Mouse (Mus musculus): Measurements from ENCODE around the gene Atp8a1. TPM values are rescaled to one million over a fixed set of nuclear protein-coding genes. Genes with fewer than 3 reads are reported as not detected.

Atp8a1 gene
- total and polyA plus RNA-seq, 3 experiments: 4.4 to 11.2 (median 5.5) TPM

DNA sequence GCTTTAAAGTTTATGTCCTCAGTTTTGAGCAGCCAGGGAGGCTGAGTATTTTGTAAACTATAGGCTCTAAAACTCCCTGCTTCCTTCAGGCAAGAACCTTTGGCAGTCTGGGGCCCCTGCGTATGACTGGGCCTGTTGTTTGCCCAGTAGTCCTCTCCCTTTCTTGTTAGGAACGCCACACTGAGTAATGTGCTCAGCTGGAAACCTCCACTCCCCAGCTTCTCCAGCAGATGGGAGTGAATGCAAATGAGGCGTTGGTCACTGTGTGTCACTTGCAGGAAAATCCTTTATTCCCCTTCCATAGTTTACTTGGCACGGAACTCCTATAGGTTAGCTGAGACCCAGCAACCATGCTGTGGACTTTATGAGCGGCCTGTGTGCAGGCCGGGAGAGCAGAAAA lies 4.9 kb downstream of the Atp8a1 start:
- in situ Hi-C loops (cut with MboI; ENCODE audit: low pct_ligation_motif_present, low pct_unique_long_range_greater_than_20kb, low sequenced_read_pairs) (no loop called here), dilution Hi-C loops (cut with MboI; ENCODE audit: extremely low pct_ligation_motif_present, extremely low pct_unique_long_range_greater_than_20kb, low sequenced_read_pairs) (no loop called here)
- H3K27me3 ChIP-seq (replicated peaks): no peaks in the 10 kb centered on the region
- peaks cover 2 to 12% of the 10 kb centered on the region in 2 experiments; a peak in 3 of 4 replicates for H3K4me1 ChIP-seq (ENCODE audit: control insufficient read depth in 1 of 2, insufficient read depth in 2 of 2)
- H3K9ac ChIP-seq (ENCODE audit: insufficient read depth, low read depth): no peak overlapping the region
- H3K27ac ChIP-seq (ENCODE audit: insufficient read depth, low read depth): no peak overlapping the region
- no peak overlapping the region for H3K4me3 ChIP-seq (replicated peaks in 1 of 3; ENCODE audit: low read depth in 2 of 3, low read length in 2 of 3, poor library complexity in 1 of 3)
- H3K4me2 ChIP-seq (ENCODE audit: insufficient read depth, low read depth, poor library complexity, severe bottlenecking): no peak overlapping the region
- peaks cover 0 to 11% of the 10 kb centered on the region in 2 experiments for H3K36me3 ChIP-seq (replicated peaks in 1 of 2; ENCODE audit: control insufficient read depth in 1 of 2, insufficient read depth in 1 of 2, low read length in 1 of 2)
- H3K9me3 ChIP-seq (replicated peaks; ENCODE audit: low read length): no peaks in the 10 kb centered on the region
- no peaks in the 10 kb centered on the region; the same call in none of the 2 replicates for H3K79me2 ChIP-seq (replicated peaks; ENCODE audit: control insufficient read depth, extremely low read depth, insufficient read depth, poor library complexity, severe bottlenecking)
- TF ChIP-seq KAT2A (IDR thresholded peaks at IDR 0.05; ENCODE audit: insufficient replicate concordance, low read length) (no peak), CHD2 (IDR thresholded peaks at IDR 0.05; ENCODE audit: low read length) (no peak), CHD1 (IDR thresholded peaks at IDR 0.05; ENCODE audit: low read depth, low read length) (no peak), MYC (IDR thresholded peaks at IDR 0.05; ENCODE audit: low read depth, low read length) (no peak), EP300 (IDR thresholded peaks at IDR 0.05; ENCODE audit: low read length) (no peak), BHLHE40 (IDR thresholded peaks at IDR 0.05; ENCODE audit: low read depth, low read length) (no peak)
- no peak for DNase-seq (ENCODE audit: extremely low read depth)

- Histone ChIP-seq H3K4me1 (ENCODE audit: control insufficient read depth in 1 of 2, insufficient read depth in 2 of 2) (peaks cover 7 to 26% of the 10 kb centered on the region in 2 experiments), H3K4me3 (replicated peaks in 1 of 3; ENCODE audit: low read depth in 2 of 3, low read length in 2 of 3, poor library complexity in 1 of 3) (no peak overlapping the region), H3K36me3 (replicated peaks in 1 of 2; ENCODE audit: control insufficient read depth in 1 of 2, insufficient read depth in 1 of 2, low read length in 1 of 2) (peaks cover 3 to 16% of the 10 kb centered on the region in 2 experiments), H3K27me3 (replicated peaks) (no peaks in the 10 kb centered on the region), H3K9me3 (replicated peaks; ENCODE audit: low read length) (no peaks in the 10 kb centered on the region), H3K4me2 (ENCODE audit: insufficient read depth, low read depth, poor library complexity, severe bottlenecking) (no peak overlapping the region), H3K27ac (ENCODE audit: insufficient read depth, low read depth) (no peak overlapping the region), H3K9ac (ENCODE audit: insufficient read depth, low read depth) (no peak overlapping the region), H3K79me2 (replicated peaks; ENCODE audit: control insufficient read depth, extremely low read depth, insufficient read depth, poor library complexity, severe bottlenecking) (peaks cover 3% of the 10 kb centered on the region; the same call in 1 of the 2 replicates)
- in situ Hi-C loops (cut with MboI; ENCODE audit: low pct_ligation_motif_present, low pct_unique_long_range_greater_than_20kb, low sequenced_read_pairs) (no loop called here), dilution Hi-C loops (cut with MboI; ENCODE audit: extremely low pct_ligation_motif_present, extremely low pct_unique_long_range_greater_than_20kb, low sequenced_read_pairs) (no loop called here)
- TF ChIP-seq TBP (conservative IDR thresholded peaks at IDR 0.05; ENCODE audit: low read depth, low read length) (no peak), UBTF (IDR thresholded peaks at IDR 0.05; ENCODE audit: low read depth, low read length) (no peak), SIN3A (IDR thresholded peaks at IDR 0.05; ENCODE audit: low read length) (no peak), MAX (IDR thresholded peaks at IDR 0.05; ENCODE audit: low read length) (no peak), SMC3 (IDR thresholded peaks at IDR 0.05; ENCODE audit: low read depth, low read length) (no peak), ZNF384 (IDR thresholded peaks at IDR 0.05; ENCODE audit: low read depth, low read length) (no peak), NELFE (IDR thresholded peaks at IDR 0.05; ENCODE audit: low read depth, low read length) (no peak), MEF2A (IDR thresholded peaks at IDR 0.05; ENCODE audit: borderline replicate concordance, low read depth, low read length) (no peak), PAX5 (IDR thresholded peaks at IDR 0.05; ENCODE audit: low read length) (no peak), RAD21 (IDR thresholded peaks at IDR 0.05; ENCODE audit: low read depth, low read length) (no peak), POLR2AphosphoS2 (IDR thresholded peaks at IDR 0.05; ENCODE audit: low read depth, low read length) (no peak), ETS1 (conservative IDR thresholded peaks at IDR 0.05; ENCODE audit: low read depth, low read length) (no peak), MXI1 (IDR thresholded peaks at IDR 0.05; ENCODE audit: low read depth, low read length) (no peak), POLR2A (IDR thresholded peaks at IDR 0.05; ENCODE audit: low read depth, low read length) (no peak), USF2 (conservative IDR thresholded peaks at IDR 0.05; ENCODE audit: low read depth, low read length) (no peak), CHD1 (IDR thresholded peaks at IDR 0.05; ENCODE audit: low read depth, low read length) (no peak)
- no peak for DNase-seq (ENCODE audit: extremely low read depth)
These were observed 13.4 kb downstream of the Atp8a1 start for GRCm38 (mm10) chr5:67833841-67834240.

Measured in CH12.LX (cell line).